9 mouse cellular contexts compared by ENCODE assay signal in the genomic region with DNA sequence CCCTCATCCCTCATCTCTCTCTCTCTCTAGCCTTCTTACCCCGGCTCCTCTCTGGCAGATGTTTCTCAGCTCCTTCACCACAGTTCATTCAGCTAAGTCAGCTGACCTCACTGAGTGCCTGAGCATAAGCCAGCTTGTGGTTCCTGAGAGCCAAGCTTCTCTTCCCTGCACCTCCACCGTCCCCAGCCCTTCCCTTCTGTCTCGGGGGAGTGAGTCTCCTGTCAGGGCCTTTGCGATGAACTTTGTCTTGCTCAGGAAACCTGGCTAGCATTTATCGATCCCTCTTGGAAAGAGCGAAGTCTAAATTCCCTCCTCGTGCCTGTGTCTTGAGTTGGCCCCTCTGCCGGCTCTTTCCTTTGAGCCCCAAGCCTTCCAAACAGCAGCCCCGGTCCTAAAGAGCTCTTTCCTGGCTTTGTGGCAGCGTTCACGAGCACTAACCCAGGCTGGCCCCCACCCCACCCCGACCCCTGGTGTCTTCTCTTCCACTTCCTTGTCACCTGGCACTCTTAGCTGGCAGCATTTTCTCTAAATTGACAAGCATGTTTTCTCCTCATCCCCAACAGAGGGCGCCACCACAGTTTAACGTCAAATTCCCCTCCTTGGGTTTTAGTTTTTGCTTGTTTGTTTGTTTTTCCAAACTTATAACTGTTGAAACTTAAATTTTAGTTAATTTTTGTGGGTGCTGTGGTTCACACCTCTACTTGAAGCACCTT. TPM values are rescaled to one million over a fixed set of nuclear protein-coding genes. Genes with fewer than 3 reads are reported as not detected.
DNase-seq lines count a peak whose midpoint lies in the region; ATAC-seq and TF ChIP-seq lines count a peak whose summit lies in the region.
"Had no signal": no experiment of that assay in that cellular context is flagged by ENCODE, and none has a peak within 500 bp of the region (broad histone marks: within the 10 kb centered on the region; RNA-seq: fewer than 3 reads in every experiment).

No protein-coding gene starts in this region.

- no peak overlapping the region for H3K4me3 ChIP-seq in cortical plate, adult 2 months (ENCODE audit: insufficient read depth, low read length)
- 0 out of 2 replicates have a peak overlapping the region, but pooled peaks have one; percentile 2 for H3K4me3 ChIP-seq in lung, embryonic 15.5 days
- H3K4me3 ChIP-seq: myocyte had no signal

- peak overlapping the region; percentile 34 for H3K4me2 ChIP-seq in lung, embryonic 15.5 days

- H3K4me1 ChIP-seq in cortical plate, adult 2 months (ENCODE audit: control insufficient read depth, insufficient read depth, low read length) = 0 out of 2 replicates have a peak, but pooled peaks cover 1% of the 10 kb centered on the region
- H3K4me1 ChIP-seq in lung, embryonic 15.5 days = peaks cover 20% of the 10 kb centered on the region

- no peak for TF ChIP-seq POLR2A in cortical plate, adult 2 months (IDR thresholded peaks at IDR 0.05; ENCODE audit: extremely low read depth, insufficient read depth, low read length)

- H3K9me3 ChIP-seq in lung, embryonic 15.5 days = no peaks in the 10 kb centered on the region

- no peak overlapping the region for H3K27ac ChIP-seq in cortical plate, adult 2 months (ENCODE audit: insufficient read depth, low read length)
- peak overlapping the region; percentile 70 for H3K27ac ChIP-seq in lung, embryonic 15.5 days

- peak; percentile 39; the same call in 1 of the 2 replicates for ATAC-seq in lung, embryonic 15.5 days (ENCODE audit: borderline replicate concordance, extremely low read depth, low FRiP score, low TSS enrichment)

- peak; percentile 28; the same call in 1 of the 2 replicates for TF ChIP-seq CTCF in cortical plate, adult 2 months (IDR thresholded peaks at IDR 0.05; ENCODE audit: extremely low read depth, insufficient read depth, low read length)

- H3K27me3 ChIP-seq in lung, embryonic 15.5 days = no peaks in the 10 kb centered on the region

- 23% methylated on average over 14 of the region's 14 CpGs for WGBS in lung, embryonic 15.5 days

- no peak overlapping the region for H3K9ac ChIP-seq in lung, embryonic 15.5 days

- no peaks in the 10 kb centered on the region for H3K36me3 ChIP-seq in lung, embryonic 15.5 days

- intact Hi-C loops in left cerebral cortex, postnatal 14 days (cut with DNase I) = no loop called here

- DNase-seq in cerebellum, postnatal 10 days = peak; percentile 47 to 61
- DNase-seq in cerebellum, postnatal 25 days = no peak
- DNase-seq in A20 (ENCODE audit: low read depth, low spot score) = peak; percentile 90
- no peak for DNase-seq in urinary bladder, postnatal 14 days (ENCODE audit: low spot score)
- DNase-seq in left cerebral cortex, postnatal 14 days (ENCODE audit: low spot score in 2 of 2) = no peak
- no peak for DNase-seq in ovary, postnatal 36 days (ENCODE audit: low spot score)

RNA-seq across cellular contexts. Expression of a gene that starts 10.7 kb away (rescaled TPM):
- 3.8 and 4.3 TPM in 2 replicates for polyA plus RNA-seq in cortical plate, adult 2 months (2012; rRNA removed)
- polyA plus RNA-seq in lung, embryonic 15.5 days (2015; fragmentation: Nextera tagmentation; extraction: Ambion mirVana) = 8.8 and 10.0 TPM in 2 replicates
- 1 to 10 TPM; 2.7 to 3.8 TPM for total RNA-seq in left cerebral cortex, postnatal 14 days (2021)

RNA-seq across cellular contexts. Expression of a gene that starts 15.4 kb away (rescaled TPM):
- 30.6 and 32.4 TPM in 2 replicates for polyA plus RNA-seq in cortical plate, adult 2 months (2012; rRNA removed)
- 534 and 547 TPM in 2 replicates for polyA plus RNA-seq in lung, embryonic 15.5 days (2015; fragmentation: Nextera tagmentation; extraction: Ambion mirVana)
- total RNA-seq in left cerebral cortex, postnatal 14 days (2021) = 10 to 100 TPM; 29.9 to 37.7 TPM

Comparison
In these comparisons a context has a peak if more than half of its experiments do, and no peak if none do; other contexts are left out.
1. DNase-seq: peak in cerebellum, postnatal 10 days (2 of 2) and A20 (single experiment); none in cerebellum, postnatal 25 days (0 of 2), urinary bladder, postnatal 14 days (single experiment), left cerebral cortex, postnatal 14 days (0 of 2) and ovary, postnatal 36 days (single experiment).
2. RNA of a gene that starts 15.4 kb away (polyA plus RNA-seq): 534 to 547 TPM in lung, embryonic 15.5 days; 30.6 to 32.4 TPM in cortical plate, adult 2 months; every median in the first group is over 10 times any median in the second.